Mouse (Mus musculus) gastrocnemius, adult 2 months (tissue): Measurements from ENCODE around the gene Zbp1. TPM values are rescaled to one million over a fixed set of nuclear protein-coding genes. Genes with fewer than 3 reads are reported as not detected.

Source experiments
- DNase-seq: peaks from one replicate; pipeline ENCODE4 v3.0.0; 2022
- H3K27ac ChIP-seq: fragments of 200-600 bp; 2 replicates; pipeline ENCODE4 v1.8.1; 2022; ENCODE audit warnings: mild to moderate bottlenecking
- H3K4me3 ChIP-seq: fragments of 200-600 bp; 2 replicates; pipeline ENCODE4 v1.8.1; 2022; ENCODE audit warnings: mild to moderate bottlenecking, moderate library complexity
- CTCF ChIP-seq: fragments of 200-600 bp; IDR thresholded peaks from 2 replicates; pipeline ENCODE4 v1.8.1; 2022; ENCODE audit warnings: antibody characterized with exemption, mild to moderate bottlenecking, moderate library complexity
- intact Hi-C: fragments of 180-260 bp; cut with DNase I; formaldehyde crosslinking; loops from one replicate; pipeline ENCODE4 v1.15.1; 2025
- long read RNA-seq, 2 experiments: library from polyadenylated mRNA; stranded (forward); transcript quantifications; one replicate each; pipeline ENCODE4 v2.0.0; 2021
- total RNA-seq, 2 experiments: library from RNA; stranded (reverse); gene quantifications; 2 replicates each; pipeline ENCODE4 v1.2.3; 2021

Zbp1 gene
- not detected for total RNA-seq
- long read RNA-seq, experiment 1 = 0 reads
- long read RNA-seq, experiment 2 = 0 reads

- Histone ChIP-seq H3K4me3 (peak within 1 kb of the TSS; percentile 43), H3K27ac (peak within 1 kb of the TSS; percentile 70)
- intact Hi-C loops = no loop called here
- DNase-seq = peak; percentile 26
- TF ChIP-seq CTCF = no peak
Observed at GRCm38 (mm10) chr2:173218416-173219141, at the start of gene Zbp1. Gene Zbp1, minus strand, starts transcription at chr2:173218923.

DNA sequence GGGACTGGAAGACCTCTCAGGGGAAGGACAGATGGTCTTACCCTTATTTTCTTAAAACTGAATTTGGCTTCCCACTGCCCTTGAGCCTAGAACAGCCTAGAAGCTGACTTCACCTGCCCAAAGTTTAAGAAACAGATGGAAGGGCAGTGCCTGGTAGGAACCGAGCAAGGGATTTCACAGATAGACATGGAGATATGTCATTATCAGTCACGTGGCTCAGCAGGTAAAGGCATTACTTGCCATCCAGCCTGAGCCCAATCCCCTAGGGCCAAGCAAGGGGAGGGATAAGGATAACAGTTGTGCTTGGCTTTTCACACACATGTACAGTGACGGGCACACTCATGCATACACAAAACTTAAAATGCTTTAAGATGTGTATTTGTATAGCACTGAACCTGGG, 48.8 kb upstream of the Zbp1 start:
- Histone ChIP-seq H3K4me3 (no peak overlapping the region), H3K27ac (no peak overlapping the region)
- no peak for TF ChIP-seq CTCF
- intact Hi-C loops = loop anchor here (10.0 kb wide), 1 partner anchor 263 kb away; the partner anchor contains the start of gene Rae1
- no peak for DNase-seq

GRCm38 (mm10) chr2:173266349-173267112, 47.8 kb upstream of the Zbp1 start:
- no peak overlapping the region for H3K27ac ChIP-seq
- H3K4me3 ChIP-seq = no peak overlapping the region
- DNase-seq = no peak
- no peak for TF ChIP-seq CTCF
- intact Hi-C loops = loop anchor here (10.0 kb wide), 1 partner anchor 262 kb away; the partner anchor contains the start of gene Rae1

- no peak overlapping the region for H3K27ac ChIP-seq
- intact Hi-C loops = loop anchor here (10.0 kb wide), 1 partner anchor 261 kb away; the partner anchor contains the start of gene Rae1
- DNase-seq = no peak
- no peak overlapping the region for H3K4me3 ChIP-seq
- TF ChIP-seq CTCF = no peak
Observed at GRCm38 (mm10) chr2:173265468-173266265, 46.9 kb upstream of the Zbp1 start.

DNA sequence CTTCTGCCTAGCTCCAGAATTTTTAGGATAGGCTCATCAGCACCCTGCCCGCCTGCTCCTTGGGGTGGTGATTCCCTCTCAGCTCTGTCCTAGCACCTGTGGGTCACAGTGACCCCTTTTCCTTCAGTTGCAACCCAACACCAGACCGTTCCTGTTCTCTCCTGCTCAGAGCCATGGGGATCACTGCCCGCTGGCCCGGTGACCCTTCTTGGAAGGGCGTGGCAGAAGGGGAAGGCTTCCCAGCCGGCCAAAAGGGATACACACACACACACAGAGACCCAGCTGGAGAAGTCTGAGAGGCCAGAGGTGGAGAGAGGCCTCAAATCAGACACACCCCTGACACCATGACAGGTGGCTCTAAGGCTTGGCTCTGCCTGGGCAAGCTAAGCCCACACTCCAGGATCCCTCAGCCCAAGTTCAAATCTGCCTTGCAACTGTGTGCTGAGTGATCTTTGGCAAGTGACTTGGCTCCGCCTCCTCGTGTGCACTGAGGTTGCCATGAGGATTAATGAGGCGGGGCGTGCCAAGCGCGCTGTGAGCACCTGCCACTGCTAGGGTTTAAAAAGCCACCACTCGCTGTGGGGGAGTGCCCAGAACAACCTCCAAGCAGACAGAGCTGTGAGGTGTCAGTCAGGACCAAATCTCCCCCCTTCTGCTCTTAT, 45.9 kb upstream of the Zbp1 start:
- Histone ChIP-seq H3K4me3 (no peak overlapping the region), H3K27ac (peak overlapping the region; percentile 76)
- peak; percentile 87 for DNase-seq
- no peak for TF ChIP-seq CTCF
- intact Hi-C loops = loop anchor here (1.0 to 10.0 kb wide), 2 partner anchors 44 to 260 kb away; partner anchors contain the start of gene Rae1

GRCm38 (mm10) chr2:173263636-173264330, 45.1 kb upstream of the Zbp1 start:
- Histone ChIP-seq H3K4me3 (0 out of 2 replicates have a peak overlapping the region, but pooled peaks have one; percentile 2), H3K27ac (peak overlapping the region; percentile 76)
- DNase-seq = peak; percentile 46
- intact Hi-C loops = loop anchor here (1.0 to 10.0 kb wide), 2 partner anchors 45 to 259 kb away; partner anchors contain the start of gene Rae1
- TF ChIP-seq CTCF = no peak

GRCm38 (mm10) chr2:173261497-173261896, 42.8 kb upstream of the Zbp1 start:
- Histone ChIP-seq H3K4me3 (no peak overlapping the region), H3K27ac (peak overlapping the region; percentile 54)
- intact Hi-C loops = loop anchor here (10.0 kb wide), 1 partner anchor 257 kb away; the partner anchor contains the start of gene Rae1
- no peak for TF ChIP-seq CTCF
- peak; percentile 50 for DNase-seq

DNA sequence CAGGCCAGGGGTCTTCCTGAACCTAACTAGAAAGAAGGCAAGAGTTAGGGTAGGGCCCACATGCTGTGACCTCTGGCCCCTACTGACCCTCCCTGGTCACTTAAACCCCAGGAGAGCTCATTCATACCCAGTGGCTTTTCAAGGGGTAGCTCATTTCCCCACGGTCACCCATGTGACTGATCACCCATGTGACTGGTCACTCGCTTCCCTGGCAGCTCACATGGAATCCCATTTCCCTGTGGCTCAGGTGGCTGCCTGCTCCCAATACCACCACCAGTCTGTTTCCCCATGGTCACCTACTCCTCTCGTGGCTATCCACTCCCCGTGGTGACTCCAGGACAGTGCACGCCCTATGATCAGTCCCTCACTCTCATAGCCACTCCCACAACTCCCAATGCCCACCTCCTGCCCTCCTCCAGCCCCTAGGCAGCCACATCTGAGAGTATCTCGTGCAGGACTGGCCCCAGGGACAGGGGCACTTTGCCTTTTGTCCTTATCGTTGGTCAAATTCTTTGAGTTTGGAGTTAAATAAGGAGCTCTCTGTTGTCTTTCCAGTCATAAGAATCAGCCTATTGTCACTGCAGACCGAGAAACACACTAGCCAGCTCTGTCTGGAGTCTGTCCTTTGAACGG, 39.9 kb upstream of the Zbp1 start:
- Histone ChIP-seq H3K4me3 (no peak overlapping the region; the same call in 1 of the 2 replicates), H3K27ac (peak overlapping the region; percentile 66)
- no peak for DNase-seq
- intact Hi-C loops = no loop called here
- TF ChIP-seq CTCF = no peak

DNA sequence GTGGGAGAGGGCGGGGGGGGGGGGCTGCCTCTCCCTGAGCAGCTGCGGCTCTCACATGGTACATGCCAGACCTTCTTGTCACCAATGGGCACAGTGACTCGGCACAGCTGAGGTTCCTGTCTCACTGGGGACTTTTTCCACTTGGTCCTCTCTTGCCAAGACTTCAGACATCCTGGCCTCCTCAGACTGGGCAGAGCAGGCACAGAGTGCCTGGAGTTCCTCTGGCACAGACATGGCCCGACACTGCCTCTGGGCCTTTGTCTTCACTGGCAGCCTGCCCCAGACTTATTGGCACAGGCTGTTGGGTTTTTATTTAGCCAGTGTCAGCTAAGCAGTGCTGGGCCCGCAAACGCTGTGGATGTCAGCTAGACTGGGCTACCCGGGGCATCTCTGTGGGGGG, 38.9 kb upstream of the Zbp1 start:
- intact Hi-C loops = loop anchor here (2.0 kb wide), 1 partner anchor 15 kb away; no protein-coding TSS in a partner anchor

DNA sequence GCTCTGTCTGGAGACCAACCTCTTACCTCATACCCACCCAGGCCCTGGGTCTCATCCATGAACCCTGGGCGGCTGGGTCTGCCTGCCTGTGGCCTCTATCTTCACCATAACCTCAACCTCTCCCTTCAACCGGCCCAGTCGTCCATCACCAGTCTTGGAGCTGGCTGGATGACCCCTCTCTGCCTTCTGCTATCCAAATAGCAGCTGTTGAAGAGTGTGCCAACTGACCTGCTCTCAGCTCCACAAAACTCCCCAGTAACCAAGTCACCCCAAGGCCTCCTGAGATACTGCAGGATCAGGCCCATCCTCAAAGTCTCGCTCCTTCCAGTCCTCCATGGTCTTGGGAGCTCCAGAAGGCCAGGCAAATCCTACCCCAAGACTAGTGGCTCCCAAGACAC, 37.8 kb upstream of the Zbp1 start:
- intact Hi-C loops = loop anchor here (2.0 kb wide), 1 partner anchor 14 kb away; no protein-coding TSS in a partner anchor
- no peak overlapping the region for H3K27ac ChIP-seq
- no peak for TF ChIP-seq CTCF
- no peak overlapping the region for H3K4me3 ChIP-seq
- DNase-seq = no peak

More for the DNA sequence above, 38.9 kb upstream of the Zbp1 start:
- H3K27ac ChIP-seq = peak overlapping the region; percentile 66
- no peak for TF ChIP-seq CTCF
- DNase-seq = peak; percentile 91
- no peak overlapping the region for H3K4me3 ChIP-seq
